Mouse (Mus musculus): ENCODE measurements around the gene Ybx3. TPM values are rescaled to one million over a fixed set of nuclear protein-coding genes. Genes with fewer than 3 reads are reported as not detected.

The Ybx3 gene
- total RNA-seq, 2 experiments from 2014 or later, result 40.9 to 44.5 TPM

GRCm38 (mm10) chr6:131386416-131387019, 1.8 kb downstream of the Ybx3 start:
- intact Hi-C loops (cut with DNase I), result no loop called here
- DNase-seq (ENCODE audit: low spot score in 2 of 2), result no peak

GRCm38 (mm10) chr6:131385469-131385868, 2.8 kb downstream of the Ybx3 start:
- DNase-seq (ENCODE audit: low spot score in 2 of 2), result no peak
- intact Hi-C loops (cut with DNase I), result no loop called here

- DNase-seq (ENCODE audit: low spot score in 2 of 2), result no peak
- intact Hi-C loops (cut with DNase I), result no loop called here
Observed at GRCm38 (mm10) chr6:131383713-131384330, 4.5 kb downstream of the Ybx3 start.

GRCm38 (mm10) chr6:131382984-131383337, 5.3 kb downstream of the Ybx3 start:
- intact Hi-C loops (cut with DNase I), result no loop called here

GRCm38 (mm10) chr6:131382232-131382983, 5.9 kb downstream of the Ybx3 start:
- intact Hi-C loops (cut with DNase I), result no loop called here

More at GRCm38 (mm10) chr6:131382984-131383337, 5.3 kb downstream of the Ybx3 start:
- no peak for DNase-seq (ENCODE audit: low spot score in 2 of 2)

GRCm38 (mm10) chr6:131378858-131379428, 9.3 kb downstream of the Ybx3 start:
- intact Hi-C loops (cut with DNase I), result no loop called here

More at GRCm38 (mm10) chr6:131382232-131382983, 5.9 kb downstream of the Ybx3 start:
- DNase-seq (ENCODE audit: low spot score in 2 of 2), result no peak

GRCm38 (mm10) chr6:131377378-131377777, 10.9 kb downstream of the Ybx3 start:
- intact Hi-C loops (cut with DNase I), result no loop called here
- DNase-seq (ENCODE audit: low spot score in 2 of 2), result no peak

More at GRCm38 (mm10) chr6:131378858-131379428, 9.3 kb downstream of the Ybx3 start:
- DNase-seq (ENCODE audit: low spot score in 2 of 2), result no peak

DNA sequence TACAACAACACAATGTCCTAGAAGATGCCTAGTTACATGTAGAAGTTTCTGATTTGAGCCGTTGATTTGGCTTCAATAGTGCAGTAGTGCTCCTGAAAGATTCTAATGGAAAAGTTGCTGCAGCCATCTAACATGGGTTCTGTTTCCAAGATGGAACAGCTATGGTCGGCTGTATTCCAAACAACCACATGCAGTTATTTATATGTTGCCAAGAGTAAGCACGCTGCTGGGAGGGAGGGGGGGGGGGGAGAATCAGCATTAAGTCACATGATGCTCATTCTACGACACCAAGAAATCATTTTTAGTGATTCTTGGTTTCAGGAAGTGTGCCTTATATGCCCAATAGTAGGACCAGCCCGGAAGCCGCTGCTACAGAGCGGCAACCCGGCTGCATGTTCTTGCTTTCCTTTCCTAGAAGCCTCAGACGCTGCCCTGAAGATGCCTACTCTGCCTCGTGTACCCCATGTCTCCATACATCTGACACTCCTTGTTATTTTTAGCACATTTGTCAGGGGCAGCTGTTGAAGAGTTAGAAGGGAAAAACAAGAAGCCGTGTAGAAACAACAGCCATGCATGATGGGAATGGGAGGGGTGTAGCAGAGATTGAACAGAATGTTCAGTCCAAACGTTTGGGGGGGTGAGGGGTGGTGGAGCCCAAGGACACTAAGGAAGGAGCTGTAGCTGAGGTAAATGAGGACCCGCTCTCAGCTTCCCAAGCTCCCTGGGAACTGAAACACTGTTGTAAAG, 13.5 kb downstream of the Ybx3 start:
- intact Hi-C loops (cut with DNase I), result no loop called here
- no peak for DNase-seq (ENCODE audit: low spot score in 2 of 2)

DNA sequence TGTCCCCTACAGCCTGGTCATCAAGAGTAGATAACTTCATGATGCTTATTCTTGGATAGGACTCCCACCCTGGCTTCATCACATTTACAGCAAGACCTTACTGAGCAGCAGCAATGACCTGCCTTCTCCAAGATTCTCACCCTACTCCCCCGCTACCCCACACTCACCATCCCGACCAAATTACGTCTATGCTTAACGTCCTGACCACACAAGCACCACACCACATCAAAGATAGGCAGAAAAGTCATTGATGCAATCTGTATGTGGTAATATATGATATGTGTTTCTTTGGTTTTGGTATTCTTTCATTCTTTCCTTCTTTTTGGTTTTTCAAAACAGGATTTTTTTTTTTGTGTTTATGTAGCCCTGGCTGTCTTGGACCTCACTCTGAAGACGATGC, 15.1 kb downstream of the Ybx3 start:
- intact Hi-C loops (cut with DNase I), result no loop called here
- no peak for DNase-seq (ENCODE audit: low spot score in 2 of 2)

- no peak for DNase-seq (ENCODE audit: low spot score in 2 of 2)
- intact Hi-C loops (cut with DNase I), result no loop called here
Observed at GRCm38 (mm10) chr6:131370767-131371166, 17.5 kb downstream of the Ybx3 start.

GRCm38 (mm10) chr6:131369866-131370616, 18.2 kb downstream of the Ybx3 start:
- intact Hi-C loops (cut with DNase I), result no loop called here

DNA sequence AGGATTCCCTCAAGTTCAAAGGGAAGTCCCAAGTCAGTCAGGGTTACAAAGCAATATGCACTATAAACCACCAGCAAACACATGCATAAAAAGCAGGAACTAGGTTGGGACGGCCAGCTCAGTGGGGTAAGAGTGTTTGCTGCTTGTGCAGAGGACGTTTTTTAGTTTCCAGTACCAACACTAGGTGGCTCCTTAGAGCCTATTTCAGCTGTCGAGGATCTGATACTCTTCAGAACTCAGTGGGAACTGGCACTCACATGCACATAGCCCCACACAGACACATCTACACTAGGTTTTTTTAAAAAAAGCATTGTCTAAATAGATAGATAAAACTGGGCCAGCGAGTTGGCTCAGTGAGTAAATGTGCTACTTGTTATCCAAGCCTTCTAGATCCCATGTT, 21.2 kb downstream of the Ybx3 start:
- no peak for DNase-seq (ENCODE audit: low spot score in 2 of 2)
- intact Hi-C loops (cut with DNase I), result loop anchor here (2.0 kb wide), 1 partner anchor 52 kb away; no protein-coding TSS in a partner anchor

More at GRCm38 (mm10) chr6:131369866-131370616, 18.2 kb downstream of the Ybx3 start:
- no peak for DNase-seq (ENCODE audit: low spot score in 2 of 2)

- no peak for DNase-seq (ENCODE audit: low spot score in 2 of 2)
- intact Hi-C loops (cut with DNase I), result no loop called here
Observed at GRCm38 (mm10) chr6:131364353-131364752, 23.9 kb downstream of the Ybx3 start.

GRCm38 (mm10) chr6:131362987-131363765, 25.1 kb downstream of the Ybx3 start:
- DNase-seq (ENCODE audit: low spot score in 2 of 2), result no peak
- intact Hi-C loops (cut with DNase I), result no loop called here

DNA sequence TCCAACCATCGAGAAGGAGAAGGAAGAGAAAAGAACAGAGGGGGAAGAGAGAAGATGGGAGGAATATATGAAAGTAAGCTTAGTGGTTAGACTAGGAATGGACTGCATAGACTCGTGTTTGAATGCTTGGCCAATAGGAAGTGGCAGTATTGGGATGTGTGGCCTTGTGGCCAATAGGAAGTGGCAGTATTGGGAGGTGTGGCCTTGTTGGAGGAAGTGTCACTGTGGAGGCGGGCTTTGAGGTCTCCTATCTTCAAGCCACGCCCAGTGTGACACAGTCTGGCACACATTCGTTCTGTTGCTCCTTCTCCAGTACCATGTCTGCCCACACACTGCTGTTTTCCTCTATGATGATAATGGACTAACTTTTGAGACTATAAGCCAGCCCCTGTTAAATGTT, 27.6 kb downstream of the Ybx3 start:
- DNase-seq (ENCODE audit: low spot score in 2 of 2), result no peak
- intact Hi-C loops (cut with DNase I), result no loop called here

- no peak for DNase-seq (ENCODE audit: low spot score in 2 of 2)
- intact Hi-C loops (cut with DNase I), result loop anchor here (10.0 kb wide), 1 partner anchor 1965 kb away; the partner anchor contains the start of gene Clec1b
Observed at GRCm38 (mm10) chr6:131359543-131359942, 28.7 kb downstream of the Ybx3 start.

GRCm38 (mm10) chr6:131354913-131355312, 33.4 kb downstream of the Ybx3 start:
- intact Hi-C loops (cut with DNase I), result loop anchor here (5.0 to 10.0 kb wide), 3 partner anchors 63 to 1960 kb away; partner anchors contain the start of genes Clec1b and Magohb

DNA sequence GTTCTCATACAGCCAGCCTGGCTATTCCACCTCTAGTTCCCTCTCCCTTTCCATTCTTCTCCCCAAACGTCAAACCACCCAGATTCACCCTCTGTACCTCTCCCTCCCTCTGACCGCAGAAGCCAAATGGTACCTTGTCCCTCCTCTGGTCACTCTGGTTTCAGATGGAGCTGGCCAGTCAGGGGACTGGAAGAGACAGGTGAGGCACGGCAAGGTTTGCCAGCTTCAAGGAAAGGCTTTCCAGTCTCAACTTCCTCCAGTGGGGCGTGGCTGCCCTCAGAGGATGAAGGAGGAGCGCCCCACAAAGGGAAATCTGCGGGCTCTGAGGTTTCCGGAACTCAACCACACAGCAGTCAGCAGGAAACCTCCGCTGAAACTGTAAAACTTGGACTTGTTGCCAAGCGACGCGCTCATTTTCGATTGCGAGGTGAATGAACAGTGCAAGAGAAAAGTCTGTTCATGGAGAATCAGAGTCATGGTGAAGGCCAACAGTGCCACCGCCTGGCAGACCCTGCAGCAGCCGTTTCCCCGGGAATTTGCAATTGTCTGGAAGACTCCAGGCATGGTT, 34.8 kb downstream of the Ybx3 start, which contains the start of gene Styk1:
Gene Styk1, minus strand, starts transcription at position 246 of the 568 bp plus-strand sequence.
- peak; percentile 73 to 80 for DNase-seq (ENCODE audit: low spot score in 2 of 2)
- intact Hi-C loops (cut with DNase I), result loop anchor here (5.0 to 10.0 kb wide), 3 partner anchors 61 to 1959 kb away; partner anchors contain the start of genes Clec1b and Magohb

More at GRCm38 (mm10) chr6:131354913-131355312, 33.4 kb downstream of the Ybx3 start:
- no peak for DNase-seq (ENCODE audit: low spot score in 2 of 2)

Data from left cerebral cortex, postnatal 36 days (tissue).